Mouse (Mus musculus) midbrain, embryonic 15.5 days (tissue): ENCODE results near the gene Lrrc61. TPM values are rescaled to one million over a fixed set of nuclear protein-coding genes. Genes with fewer than 3 reads are reported as not detected.

Experiments
- polyA plus RNA-seq: library from polyadenylated mRNA; unstranded; fragments of >200 nt; fragmentation: Nextera tagmentation; extraction: Ambion mirVana; gene quantifications from 2 replicates; pipeline ENCODE4 v1.2.1, GENCODE M21; 2015

Gene Lrrc61
- polyA plus RNA-seq, 1 experiment from 2014 or later = 27.9 TPM

Other genes with a start within 250 kb of the Lrrc61 start
- gene Krba1, start 159.2 kb upstream of the Lrrc61 start, polyA plus RNA-seq = 31.5 and 33.3 TPM in 2 replicates
- 28.9 and 33.8 TPM in 2 replicates for gene Zfp467, start 109.0 kb upstream of the Lrrc61 start, polyA plus RNA-seq
- 0.40 and 0.46 TPM in 2 replicates for gene Sspo, start 106.6 kb upstream of the Lrrc61 start, polyA plus RNA-seq
- gene Atp6v0e2, start 17.2 kb upstream of the Lrrc61 start, polyA plus RNA-seq = 292 and 304 TPM in 2 replicates
- gene Rarres2, start 18.0 kb downstream of the Lrrc61 start, polyA plus RNA-seq = 4.5 and 5.6 TPM in 2 replicates
- not detected in 2 replicates for gene Gm45021, start 34.8 kb downstream of the Lrrc61 start, polyA plus RNA-seq
- gene Repin1, start 39.1 kb downstream of the Lrrc61 start, polyA plus RNA-seq = 48.9 and 50.4 TPM in 2 replicates
- gene Gm44965, start 39.1 kb downstream of the Lrrc61 start, polyA plus RNA-seq = 0.88 TPM in 1 of 2 replicates, not detected in the other
- gene Zfp775, start 47.3 kb downstream of the Lrrc61 start, polyA plus RNA-seq = 16.3 and 16.8 TPM in 2 replicates
- gene AI854703, start 72.0 kb downstream of the Lrrc61 start, polyA plus RNA-seq = 20.9 and 23.8 TPM in 2 replicates
- 0.52 and 0.86 TPM in 2 replicates for gene Gimap8, start 92.4 kb downstream of the Lrrc61 start, polyA plus RNA-seq
- gene Gimap9, start 121.3 kb downstream of the Lrrc61 start, polyA plus RNA-seq = 1.5 and 1.7 TPM in 2 replicates
- 0.68 and 1.5 TPM in 2 replicates for gene Gimap4, start 129.8 kb downstream of the Lrrc61 start, polyA plus RNA-seq
- 6.6 and 6.8 TPM in 2 replicates for gene Gimap6, start 153.4 kb downstream of the Lrrc61 start, polyA plus RNA-seq
- gene Gm28053, start 163.8 kb downstream of the Lrrc61 start, polyA plus RNA-seq = 0.88 TPM in 1 of 2 replicates, not detected in the other
- not detected in 2 replicates for gene Gimap7, start 163.8 kb downstream of the Lrrc61 start, polyA plus RNA-seq
- 4.8 and 5.8 TPM in 2 replicates for gene Gimap1, start 184.3 kb downstream of the Lrrc61 start, polyA plus RNA-seq
- gene Gimap5, start 191.4 kb downstream of the Lrrc61 start, polyA plus RNA-seq = 0.71 and 1.6 TPM in 2 replicates
- not detected in 2 replicates for gene Gimap3, start 216.1 kb downstream of the Lrrc61 start, polyA plus RNA-seq